Mouse (Mus musculus): Measurements from ENCODE around the gene Mrc2.

Mrc2 gene

DNA sequence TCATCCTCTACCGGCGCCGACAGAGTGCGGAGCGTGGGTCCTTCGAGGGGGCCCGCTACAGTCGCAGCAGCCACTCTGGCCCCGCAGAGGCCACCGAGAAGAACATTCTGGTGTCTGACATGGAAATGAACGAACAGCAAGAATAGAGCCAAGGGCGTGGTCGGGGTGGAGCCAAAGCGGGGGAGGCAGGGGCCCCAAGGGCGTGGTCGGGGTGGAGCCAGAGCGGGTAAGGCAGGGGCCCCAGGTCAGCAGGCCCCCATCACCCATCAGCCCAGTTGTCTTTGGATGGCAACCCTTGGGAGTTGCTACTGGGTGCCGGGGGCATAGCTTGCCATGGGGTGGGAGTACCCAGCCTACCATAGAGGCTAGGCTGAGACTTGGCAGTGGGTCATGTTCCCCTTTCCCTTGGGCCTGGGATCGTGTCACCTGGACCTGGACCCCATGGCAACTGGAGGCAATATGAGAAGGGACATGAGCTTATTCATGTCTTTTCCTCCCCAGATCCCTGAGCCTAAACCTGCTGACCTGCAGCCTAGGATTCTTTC is 57.4 kb downstream of the Mrc2 start:
- DNase-seq (ENCODE audit: low read depth, low spot score): no peak

- DNase-seq (ENCODE audit: low read depth, low spot score): no peak
Measured at GRCm38 (mm10) chr11:105350643-105351042, 58.2 kb downstream of the Mrc2 start.

- DNase-seq (ENCODE audit: low read depth, low spot score): no peak
Measured at GRCm38 (mm10) chr11:105352152-105352551, 59.7 kb downstream of the Mrc2 start.

- no peak for DNase-seq (ENCODE audit: low read depth, low spot score)
Measured at GRCm38 (mm10) chr11:105352954-105353890, 60.8 kb downstream of the Mrc2 start.

GRCm38 (mm10) chr11:105353891-105354280 is 61.4 kb downstream of the Mrc2 start:
- DNase-seq (ENCODE audit: low read depth, low spot score): no peak

DNA sequence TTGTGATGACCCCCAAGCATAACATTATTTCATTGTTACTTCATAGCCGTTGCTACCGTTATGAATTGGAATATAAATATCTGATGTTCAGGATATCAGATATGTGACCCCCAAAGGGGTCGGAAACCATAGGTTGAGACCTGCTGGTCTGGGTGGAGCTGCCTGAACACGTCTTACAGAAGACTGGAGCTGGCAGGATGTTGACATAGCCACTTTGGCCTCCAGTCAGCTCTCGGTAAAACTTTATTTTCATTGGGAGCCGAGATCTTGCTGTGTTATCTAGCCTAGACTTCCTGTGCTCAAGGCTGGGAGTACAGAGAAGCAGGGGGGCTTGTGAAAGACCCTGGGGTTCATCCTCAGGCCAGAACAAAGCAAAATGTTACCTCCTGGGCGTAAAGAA is 63.9 kb downstream of the Mrc2 start:
- DNase-seq (ENCODE audit: low read depth, low spot score): no peak

DNA sequence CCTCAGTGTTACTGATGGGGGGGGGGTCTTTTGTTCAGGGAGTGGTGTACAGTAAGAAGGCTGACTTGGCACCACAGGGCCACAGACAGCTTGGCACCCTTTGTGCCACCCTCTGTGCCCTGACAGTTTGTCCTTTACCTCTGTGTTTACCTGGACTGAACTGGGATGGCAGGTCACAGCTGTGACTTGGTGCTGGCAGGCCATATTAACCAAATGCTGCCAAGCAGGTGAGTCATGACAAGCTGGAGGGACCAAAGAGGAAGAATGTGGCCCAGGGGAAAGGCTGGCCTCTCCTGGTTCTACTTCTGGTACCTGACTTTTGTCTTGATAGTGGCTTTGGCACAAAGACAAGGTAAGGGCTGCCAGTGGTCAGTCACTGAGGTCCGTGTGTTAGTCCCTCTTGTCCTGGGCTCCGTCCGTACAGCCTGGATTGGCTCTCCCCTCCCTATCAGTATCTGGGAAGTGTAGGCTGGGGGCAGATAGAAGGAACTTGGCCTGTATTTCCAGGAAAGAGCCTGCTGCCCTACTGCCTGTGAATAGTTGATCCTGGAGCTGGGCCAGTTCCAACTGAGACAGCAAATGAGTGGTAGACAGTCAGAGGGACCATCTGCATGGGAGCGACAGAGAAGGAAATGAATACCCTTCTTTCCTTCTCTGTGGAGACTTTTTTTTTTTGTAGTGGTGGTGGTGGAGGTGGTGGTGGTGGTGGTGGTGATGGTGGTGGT is 69.8 kb downstream of the Mrc2 start:
- no peak for DNase-seq (ENCODE audit: low read depth, low spot score)

DNA sequence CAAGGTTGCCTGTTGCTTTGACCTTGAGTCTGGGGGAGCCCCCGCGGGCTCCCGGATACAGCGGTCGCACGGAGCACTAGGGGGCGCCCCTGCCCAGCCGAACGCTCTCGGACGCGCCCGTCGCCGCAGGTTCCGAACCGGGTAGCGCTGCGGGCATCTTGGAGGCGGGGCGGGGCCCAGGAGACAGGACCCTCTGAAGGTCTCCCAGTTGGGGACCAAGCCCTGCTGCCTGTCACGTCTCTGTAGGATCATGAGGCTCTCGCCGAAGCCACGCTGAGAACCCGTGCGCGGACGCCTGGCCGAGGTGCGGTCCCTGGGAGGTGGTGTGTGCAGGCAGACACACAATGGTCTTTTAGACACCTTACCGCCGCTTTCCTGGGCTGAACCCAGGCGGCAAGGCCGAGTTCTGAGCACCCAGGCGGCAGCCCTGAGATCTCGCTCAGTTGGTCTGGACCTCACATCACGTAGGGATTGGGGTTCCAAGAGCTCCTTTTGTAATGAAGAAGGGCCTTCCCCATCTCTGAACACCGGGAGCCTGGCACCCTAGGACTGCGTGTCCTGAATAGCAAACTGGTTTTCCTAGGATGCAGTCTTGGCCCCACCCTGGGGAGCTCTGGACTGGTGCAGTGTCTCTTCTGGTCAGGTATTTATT is 70.6 kb downstream of the Mrc2 start:
- peak; percentile 78 for DNase-seq (ENCODE audit: low read depth, low spot score)

GRCm38 (mm10) chr11:105363598-105364385 is 71.3 kb downstream of the Mrc2 start:
- peak; percentile 55 for DNase-seq (ENCODE audit: low read depth, low spot score)

DNA sequence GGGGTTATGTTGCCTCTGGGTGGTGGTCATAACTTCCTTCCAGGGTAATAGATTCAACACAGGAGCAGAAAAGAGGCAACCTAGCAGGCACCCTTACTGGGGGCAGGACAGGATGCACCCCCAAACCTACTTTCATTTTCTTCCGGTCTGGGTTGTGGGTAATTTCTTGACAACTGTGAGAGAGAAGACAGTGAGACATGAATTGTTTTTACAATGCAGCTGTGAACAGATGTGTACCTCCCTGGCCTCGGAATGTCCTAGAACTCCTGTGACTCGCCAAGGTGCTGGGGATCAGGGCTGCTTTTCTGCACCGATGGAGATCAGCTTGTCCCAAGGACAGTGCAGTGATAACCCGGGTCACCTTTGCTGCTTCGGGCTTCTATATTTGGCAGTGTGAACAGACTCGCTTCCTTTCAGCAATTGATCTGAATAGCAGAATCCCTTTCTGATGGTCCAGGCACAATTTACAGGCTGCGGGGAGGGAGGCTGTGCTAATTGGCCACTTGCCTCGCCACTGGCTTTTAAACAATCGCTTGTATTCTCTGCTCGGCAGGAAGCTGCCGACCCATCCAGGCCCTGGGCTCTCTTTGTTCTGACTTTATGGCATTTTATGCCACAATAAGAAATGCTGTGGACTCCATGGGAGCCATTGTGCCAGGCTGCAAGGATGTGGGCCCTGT is 72.1 kb downstream of the Mrc2 start:
- no peak for DNase-seq (ENCODE audit: low read depth, low spot score)

- no peak for DNase-seq (ENCODE audit: low read depth, low spot score)
Measured at GRCm38 (mm10) chr11:105365611-105366010, 73.2 kb downstream of the Mrc2 start.

DNA sequence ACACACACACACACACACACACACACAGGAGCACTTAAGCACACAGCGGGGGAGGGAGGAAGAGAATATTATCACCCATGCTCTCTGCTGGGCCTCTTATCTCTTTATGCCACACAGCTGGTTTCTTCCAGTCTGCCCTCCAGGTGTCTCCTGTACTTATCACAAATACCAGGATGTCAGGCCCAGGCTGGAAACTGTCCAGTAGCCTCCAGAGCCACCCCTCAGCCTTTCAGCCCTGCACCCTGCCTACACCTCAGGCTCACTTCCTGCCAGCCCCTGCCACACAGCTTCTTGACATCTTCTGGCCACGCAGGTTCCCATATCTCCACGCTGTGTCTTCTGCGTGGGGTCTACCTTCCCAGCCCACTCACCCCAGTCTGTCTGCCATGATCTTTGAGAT is 73.6 kb downstream of the Mrc2 start:
- no peak for DNase-seq (ENCODE audit: low read depth, low spot score)

DNA sequence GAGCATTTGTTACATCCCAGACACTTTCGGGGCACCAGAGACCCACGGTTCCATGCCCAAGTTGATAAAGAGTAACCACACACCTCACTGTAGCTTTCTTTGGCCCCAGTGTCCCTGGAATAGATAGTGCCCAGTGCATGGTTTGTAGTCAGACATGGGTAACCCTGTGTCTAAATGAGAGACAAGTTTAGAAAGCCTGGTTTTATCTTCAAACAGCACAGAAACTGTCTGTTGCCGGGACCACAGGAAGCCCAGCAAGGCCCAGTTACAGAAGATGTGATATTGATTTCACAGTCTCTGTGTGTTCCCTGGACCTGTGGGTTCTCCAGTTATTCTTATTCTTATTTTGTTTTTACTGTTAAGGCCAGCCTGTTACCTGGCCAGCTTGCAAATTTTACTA is 74.7 kb downstream of the Mrc2 start:
- DNase-seq (ENCODE audit: low read depth, low spot score): no peak

DNA sequence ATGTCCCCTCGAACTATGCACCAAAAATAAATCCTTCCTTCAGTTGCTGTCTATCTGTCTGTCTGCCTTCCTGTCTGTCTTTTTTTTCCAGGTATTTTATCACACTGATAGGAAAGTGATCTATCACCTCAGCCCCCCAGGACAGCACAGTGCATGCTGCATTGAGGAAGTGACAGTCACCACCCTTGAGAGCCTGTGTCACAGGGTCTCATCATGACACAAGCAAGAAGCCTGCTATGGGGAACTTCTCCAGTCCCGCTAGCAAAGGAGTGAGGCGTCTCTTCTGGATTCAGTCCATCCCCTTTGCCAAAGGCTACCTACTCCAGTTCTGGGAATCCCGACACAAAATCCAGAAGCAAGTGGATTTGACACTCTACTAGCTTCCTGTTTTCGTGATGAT is 76.4 kb downstream of the Mrc2 start:
- no peak for DNase-seq (ENCODE audit: low read depth, low spot score)

- DNase-seq (ENCODE audit: low read depth, low spot score): no peak
Measured at GRCm38 (mm10) chr11:105369526-105370386, 77.3 kb downstream of the Mrc2 start.

DNA sequence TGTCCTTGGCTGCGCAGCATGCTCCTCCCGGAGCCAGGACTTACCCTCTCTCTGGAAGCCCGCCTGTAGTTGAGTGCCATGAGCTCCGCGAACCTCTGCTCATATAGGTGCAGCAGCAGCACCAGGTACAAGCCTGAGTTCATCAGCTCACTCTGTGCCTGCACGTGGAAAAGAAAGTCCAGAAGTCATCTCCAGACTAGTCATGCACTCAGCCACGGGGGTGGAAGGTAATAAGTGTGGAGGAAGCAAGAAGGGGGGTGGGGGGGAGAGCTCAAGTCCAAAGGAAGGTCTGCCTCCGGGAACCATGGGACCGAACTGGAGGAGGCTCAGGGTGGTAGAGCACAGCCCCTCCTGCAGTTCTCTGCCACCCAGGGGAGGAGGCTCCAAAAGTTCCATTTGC is 79.4 kb downstream of the Mrc2 start:
- no peak for DNase-seq (ENCODE audit: low read depth, low spot score)

GRCm38 (mm10) chr11:105373881-105374280 is 81.4 kb downstream of the Mrc2 start:
- no peak for DNase-seq (ENCODE audit: low read depth, low spot score)

GRCm38 (mm10) chr11:105374526-105375175 is 82.2 kb downstream of the Mrc2 start:
- no peak for DNase-seq (ENCODE audit: low read depth, low spot score)

DNA sequence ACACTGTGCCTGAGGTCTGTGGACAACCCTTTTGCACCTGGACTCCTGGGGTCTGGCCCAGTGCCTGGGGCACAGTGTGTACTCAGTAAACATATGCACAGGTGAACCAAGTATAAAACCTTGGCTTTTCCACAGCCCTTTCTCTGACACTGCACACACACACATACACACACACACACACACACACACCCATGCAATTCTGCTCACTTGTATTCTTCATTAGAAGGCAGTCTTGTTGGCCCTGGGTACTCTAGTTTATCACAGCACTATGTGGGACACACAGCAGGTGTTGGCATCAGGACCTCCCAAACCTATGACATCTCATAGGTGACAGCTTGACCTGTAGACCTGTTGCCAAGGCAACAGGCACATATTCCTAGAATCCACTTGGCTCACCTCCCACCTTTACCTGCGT is 83.4 kb downstream of the Mrc2 start:
- no peak for DNase-seq (ENCODE audit: low read depth, low spot score)

All from ZHBTc4 (cell line).